Mouse (Mus musculus) embryonic facial prominence, embryonic 10.5 days (tissue): ENCODE results near the gene Aldh2. TPM values are rescaled to one million over a fixed set of nuclear protein-coding genes. Genes with fewer than 3 reads are reported as not detected.

ENCODE experiments used
- DNase-seq: peaks from one replicate; pipeline ENCODE4 v3.0.0-alpha.2; 2017; ENCODE audit warnings: low spot score
- H3K27ac ChIP-seq: fragments of 300-500 bp; sonication (generic); replicated peaks from 2 replicates; pipeline ENCODE4 v1.5.1; 2016; ENCODE audit warnings: mild to moderate bottlenecking
- H3K27me3 ChIP-seq: fragments of 300-500 bp; sonication (generic); replicated peaks from 2 replicates; pipeline ENCODE4 v1.6.1; 2016; ENCODE audit warnings: low read depth, mild to moderate bottlenecking; ENCODE audit not compliant: poor library complexity, severe bottlenecking
- H3K36me3 ChIP-seq: fragments of 300-500 bp; sonication (generic); replicated peaks from 2 replicates; pipeline ENCODE4 v1.6.1; 2016; ENCODE audit warnings: mild to moderate bottlenecking, moderate library complexity
- H3K4me1 ChIP-seq: fragments of 300-500 bp; sonication (generic); 2 replicates; pipeline ENCODE4 v1.6.1; 2016
- H3K4me3 ChIP-seq: fragments of 300-500 bp; sonication (generic); 2 replicates; pipeline ENCODE4 v1.5.1; 2016; ENCODE audit warnings: mild to moderate bottlenecking, moderate library complexity
- H3K9me3 ChIP-seq: fragments of 300-500 bp; sonication (generic); 2 replicates; pipeline ENCODE4 v1.6.1; 2016; ENCODE audit warnings: mild to moderate bottlenecking
- WGBS: fragments of 180-500 bp; shearing (Covaris S2); methylation state at CpG from one replicate; pipeline ENCODE4 v1.1.7; 2016; 5-methylcytosine and 5-hydroxymethylcytosine counted together
- polyA plus RNA-seq: library from polyadenylated mRNA; unstranded; fragments of >200 nt; fragmentation: Nextera tagmentation; extraction: Ambion mirVana; gene quantifications from 2 replicates; pipeline ENCODE4 v1.2.1, GENCODE M21; 2016

Aldh2 gene
- polyA plus RNA-seq, 1 experiment from 2014 or later, result 157 TPM

DNA sequence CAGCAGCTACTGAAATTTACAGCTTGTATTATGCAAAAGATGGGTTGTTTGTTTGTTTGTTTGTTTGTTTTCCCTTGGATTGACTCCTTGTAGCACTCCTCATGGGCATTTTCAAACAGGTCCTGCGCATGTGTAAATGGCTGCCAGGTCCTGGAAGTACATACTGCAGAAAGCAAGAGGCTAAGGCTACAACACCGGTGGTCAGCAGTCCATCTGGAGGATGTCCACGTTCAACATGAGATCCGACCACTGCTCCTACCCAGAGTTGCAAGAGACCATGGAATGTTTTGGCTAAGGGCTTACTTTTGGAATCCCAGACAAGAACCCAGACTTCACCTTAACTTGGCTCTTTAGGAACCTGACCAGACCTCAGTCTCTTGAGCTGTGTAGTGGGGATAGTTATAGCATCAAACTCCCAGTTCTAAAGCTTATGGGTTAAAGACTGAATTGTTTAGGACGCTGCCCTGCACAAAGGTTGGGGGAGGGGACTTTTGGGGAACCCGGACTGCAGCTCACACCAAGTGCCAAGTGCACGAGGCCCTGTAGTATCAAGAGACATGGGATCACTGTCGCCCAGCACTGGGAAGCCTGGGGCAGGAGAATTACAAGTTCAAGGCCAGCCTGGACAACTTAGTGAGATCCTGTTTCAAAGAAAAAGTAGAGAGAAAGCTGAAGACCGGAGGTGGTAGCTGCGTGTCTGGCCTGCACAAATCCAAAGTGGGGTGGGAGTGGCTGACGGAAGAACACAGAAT lies 1.4 kb downstream of the Aldh2 start:
- WGBS, result 62% methylated on average over 11 of the region's 11 CpGs
- peaks cover 34% of the 10 kb centered on the region for H3K4me1 ChIP-seq
- H3K9me3 ChIP-seq, result no peaks in the 10 kb centered on the region
- no peaks in the 10 kb centered on the region; the same call in 1 of the 2 replicates for H3K27me3 ChIP-seq
- DNase-seq, result no peak
- peak overlapping the region; percentile 92 for H3K4me3 ChIP-seq
- H3K27ac ChIP-seq, result no peak overlapping the region
- peaks cover 3% of the 10 kb centered on the region; the same call in 1 of the 2 replicates for H3K36me3 ChIP-seq

DNA sequence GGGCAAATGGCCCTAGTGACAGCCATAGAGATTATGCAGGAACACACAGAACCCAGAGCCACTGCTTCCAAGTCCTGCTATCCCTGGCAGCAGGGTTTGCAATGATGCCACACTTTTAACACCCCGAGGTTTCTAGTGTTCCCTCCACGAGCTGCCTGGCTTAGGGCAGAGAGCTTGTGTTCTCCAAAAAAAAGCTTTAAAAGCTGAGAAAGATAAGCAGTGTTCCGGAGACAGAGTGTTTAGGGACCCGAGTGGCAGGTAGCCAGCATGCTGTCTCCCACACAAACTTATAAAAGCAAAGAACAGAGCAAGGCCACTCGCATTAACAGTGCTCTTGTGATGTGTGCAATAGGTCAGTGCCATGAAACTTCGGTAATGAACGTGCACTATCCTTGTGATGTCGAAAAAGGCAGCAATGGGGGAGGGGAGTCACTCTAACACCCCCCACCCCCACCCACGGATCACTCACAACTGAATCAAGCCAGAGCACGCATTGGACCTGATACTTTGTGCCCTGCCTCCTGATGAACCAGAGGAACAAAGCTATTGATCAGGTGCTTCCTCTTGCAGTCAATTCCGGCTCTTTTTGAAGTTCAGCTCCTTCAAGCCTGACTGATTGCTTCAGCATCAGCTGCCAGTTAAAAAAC lies 2.1 kb downstream of the Aldh2 start:
- WGBS, result 84% methylated on average over 11 of the region's 11 CpGs

DNA sequence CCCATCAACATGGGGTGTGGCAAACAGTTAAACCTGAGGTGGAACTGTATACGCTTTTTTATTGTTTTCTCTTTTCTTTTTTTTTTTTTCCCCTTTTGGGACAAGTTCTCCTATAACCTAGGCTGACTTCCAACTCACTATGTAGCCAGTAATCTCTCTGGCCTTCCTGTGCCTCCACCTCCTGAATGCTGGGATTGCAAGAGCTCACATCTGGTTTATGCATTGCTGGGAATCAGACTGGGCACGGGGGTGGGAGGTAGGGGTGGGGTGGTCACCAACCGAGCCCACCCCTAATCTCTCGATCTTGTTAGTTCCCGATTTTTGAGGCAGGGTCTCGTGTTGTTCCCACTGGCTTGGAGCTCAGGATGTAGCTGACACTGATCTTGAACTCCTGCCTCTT lies 3.7 kb downstream of the Aldh2 start:
- H3K36me3 ChIP-seq, result peaks cover 3% of the 10 kb centered on the region; the same call in 1 of the 2 replicates
- no peak overlapping the region for H3K27ac ChIP-seq
- no peaks in the 10 kb centered on the region for H3K9me3 ChIP-seq
- peaks cover 40% of the 10 kb centered on the region for H3K4me1 ChIP-seq
- no peak for DNase-seq
- H3K27me3 ChIP-seq, result no peaks in the 10 kb centered on the region; the same call in 1 of the 2 replicates
- no peak overlapping the region for H3K4me3 ChIP-seq
- WGBS, result 92% methylated on average over 6 of the region's 6 CpGs

More for the DNA sequence above, 2.1 kb downstream of the Aldh2 start:
- Histone ChIP-seq H3K36me3 (peaks cover 3% of the 10 kb centered on the region; the same call in 1 of the 2 replicates), H3K4me3 (peak overlapping the region; percentile 92; the same call in 1 of the 2 replicates), H3K27ac (no peak overlapping the region), H3K27me3 (no peaks in the 10 kb centered on the region; the same call in 1 of the 2 replicates), H3K4me1 (peaks cover 38% of the 10 kb centered on the region), H3K9me3 (no peaks in the 10 kb centered on the region)
- no peak for DNase-seq

DNA sequence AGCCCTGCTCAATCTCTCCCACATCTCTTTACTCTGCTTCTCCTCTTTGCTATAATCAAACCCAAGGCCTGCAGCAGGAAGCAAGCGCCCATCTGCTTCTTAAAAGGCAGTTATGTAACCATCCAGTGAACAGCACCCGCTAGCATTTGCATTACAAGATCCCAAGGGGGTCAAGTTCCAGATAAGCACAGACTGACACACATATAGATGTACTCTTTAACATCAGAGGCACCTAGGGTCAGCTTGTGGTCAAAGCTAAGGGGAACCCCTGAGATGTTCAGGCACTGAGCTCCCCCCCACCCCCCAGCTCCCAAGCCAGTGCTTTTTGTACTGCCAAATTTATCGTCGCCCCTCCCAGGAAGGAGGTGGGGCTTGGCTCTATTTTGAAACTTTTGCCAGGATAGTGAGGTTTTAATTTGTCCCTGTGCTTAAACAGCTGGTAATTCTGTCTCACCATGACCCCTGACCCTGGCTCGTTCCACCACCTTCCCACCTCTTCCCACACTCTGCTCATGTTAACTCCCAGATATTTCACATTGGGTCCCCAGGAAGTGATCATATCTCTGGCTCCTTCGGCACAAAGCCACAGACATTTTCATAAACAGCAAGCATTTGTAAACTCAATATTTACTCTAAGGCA lies 7.1 kb downstream of the Aldh2 start:
- Histone ChIP-seq H3K4me1 (peaks cover 21% of the 10 kb centered on the region), H3K27me3 (no peaks in the 10 kb centered on the region; the same call in 1 of the 2 replicates), H3K27ac (no peak overlapping the region), H3K9me3 (no peaks in the 10 kb centered on the region), H3K4me3 (no peak overlapping the region), H3K36me3 (peaks cover 3% of the 10 kb centered on the region; the same call in 1 of the 2 replicates)
- no peak for DNase-seq
- WGBS, result 74% methylated on average over 6 of the region's 6 CpGs

DNA sequence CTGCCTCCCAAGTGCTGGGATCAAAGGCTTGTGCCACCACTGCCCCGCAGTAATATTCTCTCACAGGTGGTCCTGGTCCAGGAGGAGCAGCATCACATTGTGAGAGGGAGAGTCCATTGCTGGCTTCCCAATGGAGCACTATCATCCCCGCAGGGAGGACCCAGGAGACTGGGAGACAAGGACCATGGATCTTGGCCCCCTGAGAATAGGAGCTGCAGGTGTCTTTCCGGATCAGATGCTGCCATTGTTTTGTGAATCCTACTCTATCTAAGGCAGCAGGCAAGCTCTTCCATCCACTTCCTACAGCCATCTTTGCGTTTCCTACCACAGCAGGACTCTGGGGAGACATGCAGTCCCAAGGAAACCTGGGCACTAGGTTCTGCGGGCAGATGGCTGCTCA lies 7.9 kb downstream of the Aldh2 start:
- Histone ChIP-seq H3K4me1 (peaks cover 19% of the 10 kb centered on the region), H3K9me3 (no peaks in the 10 kb centered on the region), H3K27ac (no peak overlapping the region), H3K4me3 (no peak overlapping the region), H3K27me3 (no peaks in the 10 kb centered on the region), H3K36me3 (peaks cover 7% of the 10 kb centered on the region)
- WGBS, result 87% methylated on average over 5 of the region's 5 CpGs
- DNase-seq, result no peak

DNA sequence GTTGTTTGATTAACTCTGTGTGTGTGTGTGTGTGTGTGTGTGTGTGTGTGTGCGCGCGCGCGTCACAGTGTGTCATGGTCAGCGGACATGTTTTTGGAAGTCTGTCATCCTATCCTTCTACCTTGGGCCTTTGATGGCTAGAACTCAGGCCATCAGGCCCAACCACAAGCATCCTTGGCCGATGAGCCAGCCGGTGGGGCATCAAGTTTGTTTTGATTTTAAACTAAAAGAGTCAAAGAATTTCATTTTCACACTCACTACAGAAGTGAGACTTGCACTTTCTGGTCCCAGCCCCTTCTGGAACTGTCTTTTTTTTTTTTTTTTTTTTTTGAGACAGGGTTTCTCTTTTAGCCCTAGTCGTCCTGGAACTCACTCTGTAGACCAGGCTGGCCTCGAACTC lies 8.6 kb downstream of the Aldh2 start:
- H3K27me3 ChIP-seq, result no peaks in the 10 kb centered on the region
- H3K4me3 ChIP-seq, result no peak overlapping the region
- H3K9me3 ChIP-seq, result no peaks in the 10 kb centered on the region
- peaks cover 19% of the 10 kb centered on the region for H3K4me1 ChIP-seq
- WGBS, result 95% methylated on average over 10 of the region's 10 CpGs
- DNase-seq, result no peak
- H3K36me3 ChIP-seq, result peaks cover 14% of the 10 kb centered on the region
- H3K27ac ChIP-seq, result no peak overlapping the region

DNA sequence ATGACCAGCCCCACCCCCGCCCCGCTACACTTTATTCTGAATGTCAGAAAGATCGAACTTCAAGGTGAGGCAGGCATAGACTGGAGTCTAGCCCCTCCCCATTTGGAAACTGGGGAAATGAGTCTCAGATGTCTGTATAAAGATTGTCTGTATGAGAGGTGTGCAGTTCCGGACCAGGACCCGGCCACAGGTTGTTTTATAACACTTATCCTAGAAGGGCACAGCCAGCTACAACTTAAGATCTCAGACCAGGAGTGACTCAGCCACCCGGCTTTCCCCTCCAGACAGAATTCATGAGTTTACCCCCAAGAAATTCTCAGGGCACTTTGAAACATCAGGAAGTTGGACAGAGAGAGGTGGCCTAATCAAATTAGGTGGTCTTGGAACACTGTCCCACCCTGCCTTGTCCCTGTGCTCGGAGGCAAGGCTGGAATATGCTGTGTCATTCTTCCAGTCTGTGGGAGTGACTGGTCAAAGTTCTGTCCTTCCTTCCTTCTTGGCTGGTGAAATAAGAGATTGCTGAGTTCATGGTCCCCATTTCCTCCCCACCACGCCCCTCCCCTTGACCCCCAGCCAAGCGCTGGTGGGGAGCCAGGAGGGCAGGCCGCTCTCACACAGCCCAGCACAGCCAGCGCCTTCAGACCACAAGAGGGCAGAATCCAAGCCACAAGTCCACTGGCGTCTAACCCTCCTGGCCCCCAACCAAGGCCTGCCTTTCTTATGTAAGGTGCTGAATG lies 9.7 kb downstream of the Aldh2 start:
- Histone ChIP-seq H3K27ac (peak overlapping the region; percentile 35; the same call in 1 of the 2 replicates), H3K4me3 (no peak overlapping the region), H3K4me1 (peaks cover 19% of the 10 kb centered on the region), H3K36me3 (peaks cover 22% of the 10 kb centered on the region), H3K9me3 (no peaks in the 10 kb centered on the region), H3K27me3 (no peaks in the 10 kb centered on the region)
- WGBS, result 54% methylated on average over 12 of the region's 12 CpGs
- DNase-seq, result peak; percentile 54

DNA sequence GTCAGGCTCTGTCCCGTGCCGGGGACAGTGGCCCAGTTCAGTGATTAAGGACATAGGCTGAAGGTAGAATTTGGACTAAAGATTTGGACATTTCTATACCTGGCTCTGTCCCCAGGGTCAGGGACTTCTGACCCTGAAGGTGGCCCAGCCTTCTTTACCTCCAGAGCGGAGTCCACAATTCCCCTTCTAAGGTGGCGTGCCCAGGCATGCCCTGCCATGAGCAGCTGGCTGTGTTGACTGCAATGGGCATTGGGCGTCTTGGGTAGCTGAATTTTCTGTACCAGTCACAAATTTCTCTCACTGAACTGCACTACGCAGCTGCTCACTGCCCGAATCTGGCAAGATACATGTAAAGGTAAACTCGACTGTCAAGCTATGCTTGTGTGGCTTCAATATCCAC lies 11.7 kb downstream of the Aldh2 start:
- Histone ChIP-seq H3K27me3 (no peaks in the 10 kb centered on the region), H3K9me3 (no peaks in the 10 kb centered on the region), H3K27ac (no peak overlapping the region), H3K4me1 (peaks cover 18% of the 10 kb centered on the region), H3K36me3 (peaks cover 41% of the 10 kb centered on the region), H3K4me3 (no peak overlapping the region)
- DNase-seq, result no peak
- WGBS, result 90% methylated on average over 8 of the region's 8 CpGs

DNA sequence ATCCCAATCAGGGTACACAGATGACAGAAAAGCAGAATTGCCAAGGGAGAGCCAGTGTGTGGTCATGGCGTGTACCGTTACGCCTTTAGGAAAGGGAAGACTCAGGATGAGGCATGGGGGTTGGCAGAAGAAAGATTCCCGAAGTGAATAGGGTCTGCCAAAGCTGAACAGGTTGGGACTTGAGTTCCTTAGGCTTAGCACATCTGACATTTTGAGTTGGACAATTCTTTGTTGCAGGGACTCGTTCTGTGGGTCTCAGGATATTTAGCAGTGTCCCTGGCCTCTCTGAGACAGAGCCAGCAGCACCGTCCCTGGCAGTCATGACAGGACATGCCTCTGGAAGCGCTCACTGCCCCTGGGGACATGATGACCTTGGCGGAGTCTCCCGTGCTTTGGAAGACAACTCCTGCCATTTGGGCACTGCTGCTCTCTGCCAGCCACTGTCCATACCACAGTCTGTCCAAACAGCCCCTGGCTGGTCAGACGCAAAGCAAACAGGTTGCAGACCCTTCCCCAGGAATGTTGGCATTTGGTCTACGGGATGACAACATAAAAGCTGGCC lies 16.6 kb downstream of the Aldh2 start:
- no peak overlapping the region for H3K27ac ChIP-seq
- H3K4me1 ChIP-seq, result no peaks in the 10 kb centered on the region
- no peak overlapping the region for H3K4me3 ChIP-seq
- DNase-seq, result no peak
- H3K27me3 ChIP-seq, result no peaks in the 10 kb centered on the region
- H3K36me3 ChIP-seq, result peaks cover 88% of the 10 kb centered on the region
- no peaks in the 10 kb centered on the region for H3K9me3 ChIP-seq
- 86% methylated on average over 11 of the region's 11 CpGs for WGBS

DNA sequence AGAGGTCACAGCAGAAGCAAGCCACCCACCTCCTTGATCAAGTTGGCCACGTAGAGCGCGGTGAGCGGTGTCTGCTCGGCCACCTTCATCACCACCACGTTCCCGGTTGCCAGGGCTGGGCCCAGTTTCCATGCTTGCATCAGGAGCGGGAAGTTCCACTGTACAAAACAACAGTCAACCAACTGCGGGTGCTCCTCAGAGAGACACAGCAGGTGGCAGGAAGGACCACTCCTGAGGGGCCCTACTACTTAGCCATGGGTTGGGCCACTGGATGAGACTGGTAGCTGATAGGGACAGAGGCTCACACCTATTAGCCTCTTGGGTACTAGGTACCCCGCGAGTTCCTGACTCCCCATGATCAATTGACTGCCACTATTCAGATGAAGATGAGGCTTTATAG lies 17.8 kb downstream of the Aldh2 start:
- no peak overlapping the region for H3K27ac ChIP-seq
- no peaks in the 10 kb centered on the region for H3K27me3 ChIP-seq
- WGBS, result 94% methylated on average over 11 of the region's 11 CpGs
- H3K4me3 ChIP-seq, result no peak overlapping the region
- no peaks in the 10 kb centered on the region for H3K4me1 ChIP-seq
- H3K9me3 ChIP-seq, result no peaks in the 10 kb centered on the region
- DNase-seq, result no peak
- H3K36me3 ChIP-seq, result peaks cover 97% of the 10 kb centered on the region

DNA sequence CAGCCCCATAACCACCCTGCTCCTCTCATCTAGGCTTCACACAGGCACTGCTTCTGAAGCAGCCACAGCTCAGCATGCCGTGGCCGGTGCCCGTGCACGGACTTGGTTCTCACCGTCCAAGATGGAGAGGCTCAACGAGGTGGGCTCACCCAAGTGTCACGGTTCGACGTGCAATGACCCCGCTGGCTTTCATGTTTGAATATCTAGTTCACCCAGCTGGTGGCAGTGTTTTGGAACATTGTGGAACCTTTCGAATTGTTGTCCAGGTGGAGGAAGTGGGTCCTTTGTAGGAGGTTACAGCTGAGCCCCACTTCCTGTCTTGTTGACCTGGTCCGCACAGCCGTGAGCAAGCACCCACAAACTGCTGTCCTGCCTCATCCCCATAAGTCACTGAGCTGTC lies 19.5 kb downstream of the Aldh2 start:
- H3K27me3 ChIP-seq, result no peaks in the 10 kb centered on the region
- no peaks in the 10 kb centered on the region for H3K9me3 ChIP-seq
- 92% methylated on average over 13 of the region's 13 CpGs for WGBS
- DNase-seq, result no peak
- no peaks in the 10 kb centered on the region for H3K4me1 ChIP-seq
- H3K4me3 ChIP-seq, result no peak overlapping the region
- no peak overlapping the region for H3K27ac ChIP-seq
- H3K36me3 ChIP-seq, result peaks cover 92% of the 10 kb centered on the region

DNA sequence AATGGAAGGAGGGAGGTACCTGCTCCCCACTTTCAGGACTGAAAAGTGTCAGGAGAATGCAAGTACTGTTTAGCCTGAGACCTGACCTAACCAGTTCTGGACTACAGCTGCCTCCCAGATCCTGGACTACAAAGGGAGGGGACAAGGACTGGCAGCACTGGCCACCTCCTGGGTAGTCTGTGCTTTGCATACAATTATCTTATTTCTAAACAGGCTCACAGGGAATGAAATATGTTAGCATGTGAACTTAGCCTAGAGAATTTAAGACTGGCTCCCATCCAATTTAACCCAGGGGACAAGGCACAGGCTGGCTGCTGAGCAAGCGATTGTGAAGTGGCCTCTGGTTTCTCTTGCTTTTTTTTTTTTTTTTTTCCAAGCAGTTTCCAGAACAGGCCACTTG lies 22.8 kb downstream of the Aldh2 start:
- peaks cover 74% of the 10 kb centered on the region for H3K36me3 ChIP-seq
- no peaks in the 10 kb centered on the region for H3K9me3 ChIP-seq
- no peaks in the 10 kb centered on the region for H3K4me1 ChIP-seq
- WGBS, result 94% methylated on average over 1 of the region's 1 CpGs
- DNase-seq, result no peak
- no peak overlapping the region for H3K4me3 ChIP-seq
- no peak overlapping the region for H3K27ac ChIP-seq
- no peaks in the 10 kb centered on the region for H3K27me3 ChIP-seq
